Mouse (Mus musculus) CH12.LX (cell line): ENCODE data around the gene Ntsr1.

Source experiments
- CHD1 ChIP-seq: IDR thresholded peaks from 2 replicates; pipeline ENCODE4 v1.6.1; 2012; ENCODE audit warnings: low read depth, low read length, improper control_type of control experiment, inconsistent platforms
- MAX ChIP-seq: IDR thresholded peaks from 2 replicates; pipeline ENCODE4 v1.6.1; 2011; ENCODE audit warnings: low read length, improper control_type of control experiment
- TBP ChIP-seq: conservative IDR thresholded peaks from 2 replicates; pipeline ENCODE4 v1.6.1; 2011; ENCODE audit warnings: low read depth, low read length, improper control_type of control experiment
- ZC3H11A ChIP-seq: IDR thresholded peaks from 2 replicates; pipeline ENCODE4 v1.6.1; 2012; ENCODE audit warnings: low read depth, mild to moderate bottlenecking, inconsistent platforms, low read length, improper control_type of control experiment
- ZNF384 ChIP-seq: IDR thresholded peaks from 2 replicates; pipeline ENCODE4 v1.6.1; 2012; ENCODE audit warnings: low read depth, low read length, improper control_type of control experiment, inconsistent platforms

- TF ChIP-seq ZNF384 (no peak), ZC3H11A (no peak), MAX (no peak), TBP (no peak), CHD1 (no peak)
These were observed 81.2 kb downstream of the Ntsr1 start, which contains the start of gene Mrgbp for GRCm38 (mm10) chr2:180581002-180581401.
